Mouse (Mus musculus) hindbrain, embryonic 13.5 days (tissue): ENCODE measurements around the gene Ggta1. TPM values are rescaled to one million over a fixed set of nuclear protein-coding genes. Genes with fewer than 3 reads are reported as not detected.

ENCODE experiments used
- ATAC-seq: fragments of 200-750 bp; cut with Nextera tagmentation; 2 replicates; pipeline ENCODE4 v1.8.0; 2017; ENCODE audit warnings: moderate TSS enrichment; ENCODE audit not compliant: low FRiP score
- H3K27ac ChIP-seq: fragments of 300-500 bp; sonication (generic); 2 replicates; pipeline ENCODE4 v1.5.1; 2015; ENCODE audit warnings: inconsistent platforms, mild to moderate bottlenecking, moderate library complexity
- H3K27me3 ChIP-seq: fragments of 300-500 bp; sonication (generic); 2 replicates; pipeline ENCODE4 v1.6.1; 2015; ENCODE audit warnings: mild to moderate bottlenecking, inconsistent platforms
- H3K36me3 ChIP-seq: fragments of 300-500 bp; sonication (generic); 2 replicates; pipeline ENCODE4 v1.6.1; 2015; ENCODE audit warnings: mild to moderate bottlenecking, inconsistent platforms
- H3K4me1 ChIP-seq: fragments of 300-500 bp; sonication (generic); replicated peaks from 2 replicates; pipeline ENCODE4 v1.6.1; 2015; ENCODE audit warnings: inconsistent platforms
- H3K4me2 ChIP-seq: fragments of 300-500 bp; sonication (generic); 2 replicates; pipeline ENCODE4 v1.6.1; 2015; ENCODE audit warnings: inconsistent platforms, mild to moderate bottlenecking, moderate library complexity
- H3K4me3 ChIP-seq: fragments of 300-500 bp; sonication (generic); 2 replicates; pipeline ENCODE4 v1.5.1; 2015; ENCODE audit warnings: mild to moderate bottlenecking, inconsistent platforms
- H3K9ac ChIP-seq: fragments of 300-500 bp; sonication (generic); 2 replicates; pipeline ENCODE4 v1.6.1; 2015; ENCODE audit warnings: mild to moderate bottlenecking, inconsistent platforms
- H3K9me3 ChIP-seq: fragments of 300-500 bp; sonication (generic); 2 replicates; pipeline ENCODE4 v1.6.1; 2016; ENCODE audit warnings: inconsistent platforms
- WGBS: fragments of 180-500 bp; shearing (Covaris S2); methylation state at CpG from one replicate; pipeline ENCODE4 v1.1.7; 2015; 5-methylcytosine and 5-hydroxymethylcytosine counted together
- polyA plus RNA-seq: library from polyadenylated mRNA; unstranded; fragments of >200 nt; fragmentation: Nextera tagmentation; extraction: Ambion mirVana; gene quantifications from 2 replicates; pipeline ENCODE4 v1.2.1, GENCODE M21; 2015

Gene Ggta1
- polyA plus RNA-seq, 1 experiment from 2014 or later: 6.2 TPM

- H3K4me1 ChIP-seq: no peaks in the 10 kb centered on the region
- H3K9ac ChIP-seq: no peak overlapping the region
- no peaks in the 10 kb centered on the region for H3K36me3 ChIP-seq
- no peak overlapping the region for H3K4me2 ChIP-seq
- 75% methylated on average over 1 of the region's 1 CpGs for WGBS
- H3K9me3 ChIP-seq: no peaks in the 10 kb centered on the region
- ATAC-seq: no peak
- H3K27me3 ChIP-seq: no peaks in the 10 kb centered on the region
- no peak overlapping the region for H3K4me3 ChIP-seq
- no peak overlapping the region for H3K27ac ChIP-seq
These were observed 56.4 kb downstream of the Ggta1 start for GRCm38 (mm10) chr2:35406611-35407010.

- Histone ChIP-seq H3K27ac (no peak overlapping the region), H3K4me2 (no peak overlapping the region), H3K9me3 (no peaks in the 10 kb centered on the region), H3K36me3 (no peaks in the 10 kb centered on the region), H3K27me3 (no peaks in the 10 kb centered on the region), H3K9ac (no peak overlapping the region), H3K4me1 (no peaks in the 10 kb centered on the region; the same call in 1 of the 2 replicates), H3K4me3 (no peak overlapping the region)
- no peak for ATAC-seq
- WGBS: 96% methylated on average over 16 of the region's 16 CpGs
These were observed 60.6 kb downstream of the Ggta1 start for GRCm38 (mm10) chr2:35402391-35402790.

DNA sequence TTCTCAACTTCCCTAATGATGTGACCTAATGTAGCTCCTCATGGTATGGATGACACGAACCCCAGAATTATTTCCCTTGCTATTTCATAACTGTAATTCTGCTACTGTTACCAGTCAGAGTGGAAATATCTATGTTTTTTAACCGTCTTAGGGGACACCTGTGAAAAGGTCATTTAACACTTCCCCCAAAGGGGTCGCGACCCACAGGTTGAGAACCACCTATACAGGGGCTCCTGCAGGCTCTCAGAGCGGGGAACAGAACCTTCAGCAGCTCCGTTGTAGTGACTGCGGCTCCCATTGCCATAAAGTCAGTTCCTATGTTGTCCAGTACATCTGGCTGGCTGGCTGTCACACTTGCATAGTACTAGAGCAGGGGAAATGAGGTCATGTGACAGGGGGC, 62.3 kb downstream of the Ggta1 start:
- no peak overlapping the region for H3K4me3 ChIP-seq
- no peaks in the 10 kb centered on the region for H3K9me3 ChIP-seq
- no peaks in the 10 kb centered on the region for H3K27me3 ChIP-seq
- no peak overlapping the region for H3K4me2 ChIP-seq
- no peak overlapping the region for H3K27ac ChIP-seq
- no peak for ATAC-seq
- no peaks in the 10 kb centered on the region for H3K36me3 ChIP-seq
- WGBS: 93% methylated on average over 7 of the region's 7 CpGs
- H3K9ac ChIP-seq: no peak overlapping the region
- H3K4me1 ChIP-seq: peaks cover 4% of the 10 kb centered on the region; the same call in 1 of the 2 replicates

- Histone ChIP-seq H3K4me2 (no peak overlapping the region), H3K4me1 (peaks cover 4% of the 10 kb centered on the region; the same call in 1 of the 2 replicates), H3K4me3 (no peak overlapping the region), H3K9me3 (no peaks in the 10 kb centered on the region), H3K27me3 (no peaks in the 10 kb centered on the region), H3K36me3 (no peaks in the 10 kb centered on the region), H3K27ac (no peak overlapping the region), H3K9ac (no peak overlapping the region)
- ATAC-seq: no peak
- 93% methylated on average over 6 of the region's 6 CpGs for WGBS
These were observed 64.7 kb downstream of the Ggta1 start for GRCm38 (mm10) chr2:35398184-35398828.

DNA sequence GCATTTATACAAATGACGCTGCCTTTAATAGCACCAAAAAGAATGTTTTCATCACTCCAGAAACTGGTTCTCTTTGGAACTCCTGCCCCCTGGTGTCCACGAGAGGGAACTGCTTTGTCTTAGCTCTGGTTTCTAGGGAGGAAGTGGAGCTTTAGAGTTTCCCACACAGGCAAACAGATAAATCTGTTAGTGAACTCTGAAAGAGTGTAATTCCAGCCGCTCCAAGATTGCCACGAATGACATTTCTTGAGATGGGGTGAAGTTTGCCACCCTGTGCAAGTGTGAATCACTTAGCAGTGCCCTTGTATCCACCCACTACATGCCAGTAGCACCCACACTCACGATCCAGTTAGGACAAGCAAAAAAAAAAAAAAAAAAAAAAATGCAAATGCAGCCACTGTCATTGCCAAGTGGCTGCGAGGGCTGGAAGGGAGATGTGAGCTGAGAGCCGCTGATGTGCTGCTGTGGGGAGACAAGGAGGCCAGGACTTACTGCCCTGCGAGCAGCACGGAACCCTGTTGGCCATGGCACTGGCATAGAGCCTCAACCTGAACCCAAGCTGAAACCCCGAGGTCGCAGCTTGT, 65.3 kb downstream of the Ggta1 start:
- Histone ChIP-seq H3K9me3 (no peaks in the 10 kb centered on the region), H3K4me2 (no peak overlapping the region), H3K4me3 (no peak overlapping the region), H3K27ac (no peak overlapping the region), H3K9ac (no peak overlapping the region), H3K4me1 (peaks cover 4% of the 10 kb centered on the region; the same call in 1 of the 2 replicates), H3K36me3 (no peaks in the 10 kb centered on the region), H3K27me3 (no peaks in the 10 kb centered on the region)
- ATAC-seq: 0 out of 2 replicates have a peak, but pooled peaks have one; percentile 24
- WGBS: 53% methylated on average over 11 of the region's 11 CpGs

DNA sequence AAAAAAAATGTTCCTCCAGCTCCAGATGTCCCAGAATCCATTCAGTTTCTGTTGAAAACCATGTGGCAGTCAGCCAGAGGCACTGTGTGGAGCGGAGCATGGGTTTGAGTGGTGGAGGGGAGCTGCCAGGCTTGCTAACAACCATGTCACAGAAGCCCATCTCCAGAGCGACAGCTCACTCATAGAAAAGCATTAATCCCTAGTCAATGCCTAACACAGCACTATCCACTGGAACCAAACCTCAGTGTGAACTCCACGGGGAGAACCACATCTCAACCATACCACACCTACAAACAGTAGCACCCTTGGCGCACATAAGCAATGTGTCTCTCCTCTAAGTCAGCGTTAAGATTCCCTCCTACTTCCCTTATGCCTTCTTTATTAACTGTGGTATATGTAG, 65.9 kb downstream of the Ggta1 start, which contains the start of gene 4930402F06Rik:
Gene 4930402F06Rik (minus strand): TSS at position 80 of the 400 bp plus-strand sequence.
- H3K4me1 ChIP-seq: peaks cover 4% of the 10 kb centered on the region; the same call in 1 of the 2 replicates
- no peak within 1 kb of the TSS for H3K9ac ChIP-seq
- ATAC-seq: no peak
- H3K4me3 ChIP-seq: no peak within 1 kb of the TSS
- H3K27me3 ChIP-seq: no peaks in the 10 kb centered on the region
- H3K4me2 ChIP-seq: no peak within 1 kb of the TSS
- WGBS: 59% methylated on average over 5 of the region's 5 CpGs
- H3K27ac ChIP-seq: no peak within 1 kb of the TSS
- H3K9me3 ChIP-seq: no peaks in the 10 kb centered on the region
- no peaks in the 10 kb centered on the region for H3K36me3 ChIP-seq

DNA sequence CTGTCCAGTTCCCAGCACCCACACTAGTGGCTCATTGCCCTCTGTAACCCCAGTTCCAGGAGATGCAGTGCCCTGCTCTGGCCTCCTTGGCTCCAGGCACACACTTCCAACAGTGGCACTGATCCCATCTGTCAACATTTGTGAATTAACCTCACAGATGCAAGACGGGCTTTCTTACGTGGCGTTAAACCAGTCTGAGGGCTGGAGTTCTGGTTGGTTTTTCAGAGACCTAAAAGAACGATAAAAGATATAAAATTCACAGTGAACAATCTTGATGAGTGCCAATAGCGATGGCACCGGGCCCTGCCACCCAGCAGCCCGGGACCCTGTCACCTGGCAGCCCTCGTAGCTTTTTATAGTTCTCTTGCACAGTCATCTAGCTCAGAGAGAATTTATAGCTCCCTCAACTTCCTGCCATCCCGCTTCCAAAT, 77.6 kb downstream of the Ggta1 start:
- Histone ChIP-seq H3K9me3 (0 out of 2 replicates have a peak, but pooled peaks cover 5% of the 10 kb centered on the region), H3K27ac (no peak overlapping the region), H3K4me1 (no peaks in the 10 kb centered on the region), H3K9ac (no peak overlapping the region), H3K36me3 (no peaks in the 10 kb centered on the region), H3K27me3 (no peaks in the 10 kb centered on the region), H3K4me3 (no peak overlapping the region), H3K4me2 (no peak overlapping the region)
- ATAC-seq: no peak
- 87% methylated on average over 9 of the region's 9 CpGs for WGBS

DNA sequence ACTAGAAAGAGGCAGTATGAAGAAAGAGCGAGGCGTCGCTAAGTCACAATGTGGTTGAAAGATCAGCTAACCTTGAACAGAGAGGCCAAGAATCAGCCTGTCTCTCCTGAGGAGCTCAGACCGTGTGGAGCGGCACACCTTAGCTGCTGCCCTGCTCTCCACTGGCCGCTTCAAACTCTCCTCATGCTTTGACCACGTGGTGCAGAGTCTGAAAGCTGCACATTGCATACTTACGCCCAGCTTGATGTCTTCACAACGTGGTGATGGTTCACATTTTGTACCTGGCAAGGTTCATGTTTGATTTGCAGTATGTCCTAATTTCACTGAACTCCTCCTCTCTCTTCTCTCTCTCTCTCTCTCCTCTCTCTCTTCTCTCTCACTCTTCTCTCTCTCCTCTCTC, 83.7 kb downstream of the Ggta1 start:
- no peak for ATAC-seq
- H3K36me3 ChIP-seq: no peaks in the 10 kb centered on the region
- H3K27me3 ChIP-seq: no peaks in the 10 kb centered on the region
- 77% methylated on average over 9 of the region's 9 CpGs for WGBS
- H3K4me2 ChIP-seq: no peak overlapping the region
- H3K4me1 ChIP-seq: no peaks in the 10 kb centered on the region
- no peak overlapping the region for H3K4me3 ChIP-seq
- H3K9ac ChIP-seq: no peak overlapping the region
- no peak overlapping the region for H3K27ac ChIP-seq
- H3K9me3 ChIP-seq: no peaks in the 10 kb centered on the region

DNA sequence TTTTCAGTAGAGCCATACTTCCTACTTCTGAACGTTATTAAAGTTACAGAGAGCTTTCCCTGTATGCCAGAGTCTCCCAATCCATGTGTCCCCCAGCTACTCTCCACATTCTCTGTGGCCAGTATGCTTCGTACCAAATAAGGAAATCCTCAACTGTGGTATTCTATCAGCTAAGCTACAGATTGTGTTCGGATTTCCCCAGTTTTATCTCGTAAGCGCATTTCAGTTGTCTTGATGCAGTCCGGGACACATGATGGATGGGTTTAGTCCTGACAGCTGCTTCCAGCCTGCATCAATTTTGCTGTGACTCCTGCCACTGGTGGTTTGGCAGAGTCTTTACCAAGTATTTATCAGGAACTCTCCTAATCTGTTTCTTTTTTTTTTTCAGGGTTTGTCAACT, 85.4 kb downstream of the Ggta1 start:
- H3K4me3 ChIP-seq: no peak overlapping the region

GRCm38 (mm10) chr2:35373003-35373402, 90.0 kb downstream of the Ggta1 start:
- no peak for ATAC-seq
- no peak overlapping the region for H3K4me2 ChIP-seq
- no peak overlapping the region for H3K4me3 ChIP-seq
- no peak overlapping the region for H3K27ac ChIP-seq
- H3K4me1 ChIP-seq: no peaks in the 10 kb centered on the region
- no peaks in the 10 kb centered on the region for H3K36me3 ChIP-seq
- WGBS: 10% methylated on average over 3 of the region's 3 CpGs
- H3K9ac ChIP-seq: no peak overlapping the region
- H3K27me3 ChIP-seq: no peaks in the 10 kb centered on the region
- H3K9me3 ChIP-seq: no peaks in the 10 kb centered on the region

More for the DNA sequence above, 85.4 kb downstream of the Ggta1 start:
- Histone ChIP-seq H3K4me1 (no peaks in the 10 kb centered on the region), H3K27me3 (no peaks in the 10 kb centered on the region), H3K27ac (no peak overlapping the region), H3K36me3 (no peaks in the 10 kb centered on the region), H3K4me2 (no peak overlapping the region), H3K9me3 (no peaks in the 10 kb centered on the region), H3K9ac (no peak overlapping the region)
- WGBS: 76% methylated on average over 6 of the region's 6 CpGs
- no peak for ATAC-seq

GRCm38 (mm10) chr2:35370686-35371085, 92.3 kb downstream of the Ggta1 start:
- no peaks in the 10 kb centered on the region for H3K9me3 ChIP-seq
- no peak overlapping the region for H3K9ac ChIP-seq
- no peaks in the 10 kb centered on the region for H3K4me1 ChIP-seq
- H3K27ac ChIP-seq: no peak overlapping the region
- H3K27me3 ChIP-seq: no peaks in the 10 kb centered on the region
- H3K4me2 ChIP-seq: no peak overlapping the region
- H3K4me3 ChIP-seq: no peak overlapping the region
- no peak for ATAC-seq
- H3K36me3 ChIP-seq: no peaks in the 10 kb centered on the region

DNA sequence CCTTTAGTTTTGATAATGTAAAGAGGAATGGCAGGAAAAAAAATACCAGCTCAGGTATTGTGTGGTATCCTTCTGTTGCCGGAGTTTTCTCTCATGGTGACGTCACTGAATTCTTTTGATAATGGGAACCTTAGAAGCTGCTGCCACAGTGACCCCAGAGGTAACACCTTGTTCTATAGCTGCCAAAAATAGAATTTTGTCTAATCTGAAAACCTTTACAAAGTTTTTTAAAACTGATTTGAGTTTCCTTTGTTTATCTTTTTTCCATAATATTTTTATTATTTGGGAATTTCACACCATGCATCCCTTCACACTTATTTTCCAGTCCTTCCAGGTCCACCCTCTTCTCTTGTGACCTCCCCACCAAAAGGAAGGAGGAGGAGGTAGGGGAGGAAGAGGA, 95.4 kb downstream of the Ggta1 start, which contains the start of gene 4930568D16Rik:
Gene 4930568D16Rik (minus strand): TSS at position 101 of the 400 bp plus-strand sequence.
- Histone ChIP-seq H3K9ac (no peak within 1 kb of the TSS), H3K36me3 (no peaks in the 10 kb centered on the region), H3K4me2 (no peak within 1 kb of the TSS), H3K4me3 (no peak within 1 kb of the TSS), H3K9me3 (peaks cover 6% of the 10 kb centered on the region; the same call in 1 of the 2 replicates), H3K27ac (no peak within 1 kb of the TSS), H3K4me1 (no peaks in the 10 kb centered on the region), H3K27me3 (no peaks in the 10 kb centered on the region)
- ATAC-seq: no peak
- WGBS: 83% methylated on average over 2 of the region's 2 CpGs
